Mouse (Mus musculus) central nervous system, embryonic 11.5 days (tissue): ENCODE data around the gene Socs3. TPM values are rescaled to one million over a fixed set of nuclear protein-coding genes. Genes with fewer than 3 reads are reported as not detected.

Experiments
- polyA plus RNA-seq: library from polyadenylated mRNA; depleted of rRNA; stranded (reverse); fragments of >200 nt; gene quantifications from 2 replicates; pipeline ENCODE4 v1.2.3, GENCODE M21; 2012; rRNA removed

Gene Socs3
- polyA plus RNA-seq: 8.0 and 9.2 TPM in 2 replicates

GRCm38 (mm10) chr11:117969945-117970872, at the start of gene Socs3:
Socs3 (minus strand) TSS chr11:117970047.

GRCm38 (mm10) chr11:117986126-117987031, 16.5 kb upstream of the Socs3 start, which contains the start of gene Pgs1:
Pgs1 (plus strand) TSS chr11:117986292.

Other genes starting within 250 kb of the Socs3 start
- gene Tmc8, start 188.0 kb downstream of the Socs3 start, polyA plus RNA-seq: 3.1 and 4.5 TPM in 2 replicates
- gene Tmc6, start 187.8 kb downstream of the Socs3 start, polyA plus RNA-seq: 9.6 and 16.9 TPM in 2 replicates
- gene 6030468B19Rik, start 172.4 kb downstream of the Socs3 start, polyA plus RNA-seq: 2.9 and 4.2 TPM in 2 replicates
- 0.82 and 0.97 TPM in 2 replicates for gene Gm20708, start 160.4 kb downstream of the Socs3 start, polyA plus RNA-seq
- 12.5 and 19.0 TPM in 2 replicates for gene Syngr2, start 160.4 kb downstream of the Socs3 start, polyA plus RNA-seq
- 5.2 and 6.1 TPM in 2 replicates for gene Afmid, start 144.1 kb downstream of the Socs3 start, polyA plus RNA-seq
- gene Tk1, start 144.0 kb downstream of the Socs3 start, polyA plus RNA-seq: 98.6 and 112 TPM in 2 replicates
- 160 and 231 TPM in 2 replicates for gene Birc5, start 120.8 kb downstream of the Socs3 start, polyA plus RNA-seq
- gene Tmem235, start 109.3 kb downstream of the Socs3 start, polyA plus RNA-seq: 0.05 TPM in 1 of 2 replicates, not detected in the other
- 4.1 and 5.9 TPM in 2 replicates for gene Tha1, start 96.6 kb downstream of the Socs3 start, polyA plus RNA-seq
- 34.9 and 35.5 TPM in 2 replicates for gene Pgs1, start 16.2 kb upstream of the Socs3 start, polyA plus RNA-seq
- gene Dnah17, start 160.6 kb upstream of the Socs3 start, polyA plus RNA-seq: 0.05 TPM in 2 replicates